Mouse (Mus musculus): ENCODE measurements around the gene Tmeff1.

- TF ChIP-seq CTCF (IDR thresholded peaks at IDR 0.05; ENCODE audit: borderline replicate concordance, extremely low read depth, insufficient read depth, insufficient read length) = no peak
- TF ChIP-seq POLR2A (IDR thresholded peaks at IDR 0.05; ENCODE audit: borderline replicate concordance, extremely low read depth, insufficient read depth, insufficient read length, poor library complexity, severe bottlenecking) = no peak
These were observed 92.8 kb downstream of the Tmeff1 start for GRCm38 (mm10) chr4:48677812-48678211.

Data from brain, embryonic 14.5 days (tissue).